Mouse (Mus musculus) lung, adult 2 months (tissue): ENCODE measurements around the gene Anks1. TPM values are rescaled to one million over a fixed set of nuclear protein-coding genes. Genes with fewer than 3 reads are reported as not detected.

Source experiments
- DNase-seq: peaks from one replicate; pipeline ENCODE4 v3.0.0; 2022
- H3K4me1 ChIP-seq: fragments of 200-500 bp; 2 replicates; pipeline ENCODE4 v1.6.1; 2011; ENCODE audit warnings: low read length; ENCODE audit not compliant: control insufficient read depth, insufficient read depth
- H3K4me3 ChIP-seq: fragments of 200-500 bp; replicated peaks from 2 replicates; pipeline ENCODE3; 2011; ENCODE audit warnings: low read depth, mild to moderate bottlenecking, control low read depth, low read length; ENCODE audit errors: extremely low read depth
- CTCF ChIP-seq: fragments of 200-500 bp; IDR thresholded peaks from 2 replicates; pipeline ENCODE4 v1.5.1; 2011; ENCODE audit warnings: mild to moderate bottlenecking, low read length, control low read depth; ENCODE audit not compliant: insufficient read depth
- POLR2A ChIP-seq: fragments of 200-500 bp; IDR thresholded peaks from 2 replicates; pipeline ENCODE4 v1.6.1; 2011; ENCODE audit warnings: low read depth, mild to moderate bottlenecking, control low read depth, low read length, borderline replicate concordance; ENCODE audit errors: extremely low read depth
- WGBS: fragments of 180-500 bp; shearing (Covaris S2); methylation state at CpG from one replicate; pipeline ENCODE4 v1.1.7; 2018; 5-methylcytosine and 5-hydroxymethylcytosine counted together
- polyA plus RNA-seq: library from polyadenylated mRNA; depleted of rRNA; stranded (reverse); fragments of >200 nt; gene quantifications from 2 replicates; pipeline ENCODE4 v1.2.3, GENCODE M21; 2012

Anks1 gene
- polyA plus RNA-seq, 1 experiment = 89.4 TPM

- 78% methylated on average over 11 of the region's 11 CpGs for WGBS
- peaks cover 32% of the 10 kb centered on the region for H3K4me1 ChIP-seq
- H3K4me3 ChIP-seq = no peak overlapping the region
- DNase-seq = no peak
- TF ChIP-seq CTCF (no peak), POLR2A (no peak)
Measured at GRCm38 (mm10) chr17:27922174-27922712, 13.1 kb downstream of the Anks1 start.

- Histone ChIP-seq H3K4me1 (peaks cover 32% of the 10 kb centered on the region), H3K4me3 (no peak overlapping the region)
- TF ChIP-seq POLR2A = no peak
- TF ChIP-seq CTCF = no peak
- DNase-seq = peak; percentile 54
- WGBS = 24% methylated on average over 4 of the region's 4 CpGs
Measured at GRCm38 (mm10) chr17:27925054-27925453, 15.9 kb downstream of the Anks1 start.

- 27% methylated on average over 7 of the region's 7 CpGs for WGBS
- no peak overlapping the region for H3K4me3 ChIP-seq
- H3K4me1 ChIP-seq = peaks cover 32% of the 10 kb centered on the region
- DNase-seq = no peak
- no peak for TF ChIP-seq POLR2A
- no peak for TF ChIP-seq CTCF
Measured at GRCm38 (mm10) chr17:27925504-27925903, 16.4 kb downstream of the Anks1 start.

GRCm38 (mm10) chr17:27930291-27930690 lies 21.2 kb downstream of the Anks1 start:
- no peak for DNase-seq
- Histone ChIP-seq H3K4me1 (peaks cover 25% of the 10 kb centered on the region), H3K4me3 (no peak overlapping the region)
- 80% methylated on average over 5 of the region's 5 CpGs for WGBS
- TF ChIP-seq POLR2A (no peak), CTCF (no peak)

- DNase-seq = no peak
- H3K4me1 ChIP-seq = peaks cover 17% of the 10 kb centered on the region
- TF ChIP-seq CTCF (no peak), POLR2A (no peak)
Measured at GRCm38 (mm10) chr17:27931826-27932225, 22.7 kb downstream of the Anks1 start.

GRCm38 (mm10) chr17:27934136-27934910 lies 25.2 kb downstream of the Anks1 start:
- WGBS = 70% methylated on average over 10 of the region's 10 CpGs
- DNase-seq = no peak

More at GRCm38 (mm10) chr17:27931826-27932225, 22.7 kb downstream of the Anks1 start:
- no peak overlapping the region for H3K4me3 ChIP-seq
- WGBS = 57% methylated on average over 4 of the region's 4 CpGs

GRCm38 (mm10) chr17:27935091-27935490 lies 26.0 kb downstream of the Anks1 start:
- 43% methylated on average over 3 of the region's 3 CpGs for WGBS
- no peak overlapping the region for H3K4me3 ChIP-seq
- no peak for DNase-seq
- peaks cover 39% of the 10 kb centered on the region for H3K4me1 ChIP-seq
- no peak for TF ChIP-seq POLR2A
- no peak for TF ChIP-seq CTCF

More at GRCm38 (mm10) chr17:27934136-27934910, 25.2 kb downstream of the Anks1 start:
- no peak for TF ChIP-seq CTCF
- TF ChIP-seq POLR2A = no peak
- Histone ChIP-seq H3K4me3 (no peak overlapping the region), H3K4me1 (peaks cover 37% of the 10 kb centered on the region)

- Histone ChIP-seq H3K4me3 (no peak overlapping the region), H3K4me1 (peaks cover 49% of the 10 kb centered on the region)
- WGBS = 69% methylated on average over 4 of the region's 4 CpGs
- DNase-seq = no peak
- TF ChIP-seq CTCF = no peak
- no peak for TF ChIP-seq POLR2A
Measured at GRCm38 (mm10) chr17:27937054-27937615, 28.0 kb downstream of the Anks1 start.

- DNase-seq = no peak
- Histone ChIP-seq H3K4me1 (peaks cover 47% of the 10 kb centered on the region), H3K4me3 (no peak overlapping the region)
- TF ChIP-seq CTCF (no peak), POLR2A (no peak)
- 36% methylated on average over 12 of the region's 12 CpGs for WGBS
Measured at GRCm38 (mm10) chr17:27938121-27938754, 29.1 kb downstream of the Anks1 start.

GRCm38 (mm10) chr17:27939028-27939427 lies 29.9 kb downstream of the Anks1 start:
- H3K4me1 ChIP-seq = peaks cover 44% of the 10 kb centered on the region
- H3K4me3 ChIP-seq = no peak overlapping the region
- WGBS = 67% methylated on average over 5 of the region's 5 CpGs
- TF ChIP-seq CTCF = no peak
- TF ChIP-seq POLR2A = no peak
- DNase-seq = no peak
